In genomic region chr2:65846000-65846755, GRCm38 (mm10) we compare ENCODE assay signal across 8 mouse cellular contexts. TPM values are rescaled to one million over a fixed set of nuclear protein-coding genes. Genes with fewer than 3 reads are reported as not detected.
DNase-seq lines count a peak whose midpoint lies in the region; ATAC-seq and TF ChIP-seq lines count a peak whose summit lies in the region.

No protein-coding gene starts in this region.

- intact Hi-C loops in gastrocnemius, postnatal 14 days (cut with DNase I; ENCODE audit: low total_unique reads), result no loop called here

- no peak for DNase-seq in layer of hippocampus, adult 2 months (ENCODE audit: low spot score in 2 of 2)
- DNase-seq in layer of hippocampus, adult 9-11 months, result no peak
- DNase-seq in embryo, embryonic 11 days, result peak; percentile 61
- DNase-seq in hindbrain, embryonic 10.5 days (ENCODE audit: low spot score), result peak; percentile 18
- DNase-seq in thymus, adult 18-20 months, result no peak
- no peak for DNase-seq in gastrocnemius, postnatal 14 days
- DNase-seq in left cerebral cortex, adult 18-20 months (ENCODE audit: low spot score in 2 of 2), result no peak

- H3K4me3 ChIP-seq in layer of hippocampus, adult 2 months, result peak overlapping the region; percentile 59
- H3K4me3 ChIP-seq in hindbrain, embryonic 10.5 days, result peak overlapping the region; percentile 58
- peak overlapping the region; percentile 53 for H3K4me3 ChIP-seq in midbrain, embryonic 12.5 days

- no peak for TF ChIP-seq CTCF in layer of hippocampus, adult 2 months (conservative IDR thresholded peaks at IDR 0.05)

- ATAC-seq in midbrain, embryonic 12.5 days (ENCODE audit: low FRiP score, low read depth), result no peak

- no peaks in the 10 kb centered on the region for H3K9me3 ChIP-seq in hindbrain, embryonic 10.5 days
- no peaks in the 10 kb centered on the region for H3K9me3 ChIP-seq in midbrain, embryonic 12.5 days

- peaks cover 6% of the 10 kb centered on the region for H3K36me3 ChIP-seq in hindbrain, embryonic 10.5 days
- 0 out of 2 replicates have a peak, but pooled peaks cover 2% of the 10 kb centered on the region for H3K36me3 ChIP-seq in midbrain, embryonic 12.5 days

- H3K4me2 ChIP-seq in midbrain, embryonic 12.5 days (replicated peaks), result peak overlapping the region; percentile 66

- peak overlapping the region; percentile 54 for H3K9ac ChIP-seq in midbrain, embryonic 12.5 days (replicated peaks)

- 2% methylated on average over 22 of the region's 22 CpGs for WGBS in hindbrain, embryonic 10.5 days
- WGBS in midbrain, embryonic 12.5 days, result 1% methylated on average over 22 of the region's 22 CpGs

- no peaks in the 10 kb centered on the region for H3K27me3 ChIP-seq in hindbrain, embryonic 10.5 days (ENCODE audit: insufficient read depth, poor library complexity, severe bottlenecking)
- H3K27me3 ChIP-seq in midbrain, embryonic 12.5 days, result no peaks in the 10 kb centered on the region

- peak overlapping the region; percentile 92 for H3K27ac ChIP-seq in layer of hippocampus, adult 2 months
- H3K27ac ChIP-seq in hindbrain, embryonic 10.5 days, result peak overlapping the region; percentile 84
- peak overlapping the region; percentile 62 for H3K27ac ChIP-seq in midbrain, embryonic 12.5 days (replicated peaks)

- H3K4me1 ChIP-seq in hindbrain, embryonic 10.5 days (replicated peaks), result peaks cover 34% of the 10 kb centered on the region
- H3K4me1 ChIP-seq in midbrain, embryonic 12.5 days, result peaks cover 17% of the 10 kb centered on the region

RNA-seq across cellular contexts. Expression of gene Csrnp3, which starts 0.6 kb away (rescaled TPM):
- total RNA-seq in layer of hippocampus, adult 2 months (2021), result 10 to 100 TPM; 70.8 to 76.0 TPM
- 9.8 and 12.3 TPM in 2 replicates for polyA plus RNA-seq in hindbrain, embryonic 10.5 days (2016; fragmentation: Nextera tagmentation; extraction: Ambion mirVana)
- polyA plus RNA-seq in midbrain, embryonic 12.5 days (2016; fragmentation: Nextera tagmentation; extraction: Ambion mirVana), result 32.7 and 40.4 TPM in 2 replicates
- under 1 TPM; 0.18 TPM for total RNA-seq in gastrocnemius, postnatal 14 days (2021)
- total RNA-seq in left cerebral cortex, adult 18-20 months (2021), result 10 to 100 TPM; 82.8 to 83.8 TPM

Comparison
In these comparisons a context has a peak if more than half of its experiments do, and no peak if none do; other contexts are left out.
1. DNase-seq: peak in embryo, embryonic 11 days (single experiment) and hindbrain, embryonic 10.5 days (single experiment); none in layer of hippocampus, adult 2 months (0 of 2), layer of hippocampus, adult 9-11 months (single experiment), thymus, adult 18-20 months (0 of 2), gastrocnemius, postnatal 14 days (single experiment) and left cerebral cortex, adult 18-20 months (0 of 2).
2. RNA of gene Csrnp3, which starts 0.6 kb away (total RNA-seq): 82.8 to 83.8 TPM in left cerebral cortex, adult 18-20 months and 70.8 to 76.0 TPM in layer of hippocampus, adult 2 months; 0.18 TPM in gastrocnemius, postnatal 14 days; every median in the first group is over 10 times any median in the second.
3. Peak in every context shown above with its lines, with median percentiles within 50 percentile points of each other: H3K27ac ChIP-seq and H3K4me3 ChIP-seq.